Mouse (Mus musculus): ENCODE results near the gene Zfp551.
A peak's percentile ranks its signal among the peaks of the same experiment; 100 is the strongest.

Zfp551 gene

GRCm38 (mm10) chr7:12422245-12422849, at the start of gene Zfp551:
Gene Zfp551 (minus strand): TSS chr7:12422751.
- ATAC-seq (ENCODE audit: insufficient number of reproducible peaks, low FRiP score, low TSS enrichment) = peak; percentile 90

GRCm38 (mm10) chr7:12422855-12423254, 304 bp upstream of the Zfp551 start:
- no peak for ATAC-seq (ENCODE audit: insufficient number of reproducible peaks, low FRiP score, low TSS enrichment)

GRCm38 (mm10) chr7:12421741-12422140, 810 bp downstream of the Zfp551 start:
- ATAC-seq (ENCODE audit: insufficient number of reproducible peaks, low FRiP score, low TSS enrichment) = no peak

GRCm38 (mm10) chr7:12369173-12369572, 53.4 kb downstream of the Zfp551 start, which contains the start of gene Vmn1r84:
Gene Vmn1r84 (minus strand): TSS chr7:12369273.
- no peak for ATAC-seq (ENCODE audit: insufficient number of reproducible peaks, low FRiP score, low TSS enrichment)
